23 mouse cellular contexts compared by ENCODE assay signal in genomic region chr1:89899761-89900445, GRCm38 (mm10). TPM values are rescaled to one million over a fixed set of nuclear protein-coding genes. Genes with fewer than 3 reads are reported as not detected.
DNase-seq lines count a peak whose midpoint lies in the region; ATAC-seq and TF ChIP-seq lines count a peak whose summit lies in the region.
"Had no signal": no experiment of that assay in that cellular context is flagged by ENCODE, and none has a peak within 500 bp of the region (broad histone marks: within the 10 kb centered on the region; RNA-seq: fewer than 3 reads in every experiment).

No protein-coding gene starts in this region.

- WGBS in intestine, embryonic 16.5 days: 46% methylated on average over 11 of the region's 11 CpGs
- 47% methylated on average over 11 of the region's 11 CpGs for WGBS in intestine, embryonic 15.5 days
- WGBS in neural tube, embryonic 12.5 days: 33% methylated on average over 11 of the region's 11 CpGs
- 28% methylated on average over 11 of the region's 11 CpGs for WGBS in neural tube, embryonic 15.5 days

- ATAC-seq in intestine, embryonic 16.5 days: peak; percentile 22; the same call in 1 of the 2 replicates
- no peak for ATAC-seq in intestine, embryonic 15.5 days
- peak; percentile 37; the same call in 1 of the 2 replicates for ATAC-seq in neural tube, embryonic 12.5 days (ENCODE audit: low FRiP score, low read depth)
- no peak for ATAC-seq in neural tube, embryonic 15.5 days (ENCODE audit: low FRiP score)
- ATAC-seq: Patski had no signal

- no peak overlapping the region for H3K27ac ChIP-seq in intestine, embryonic 16.5 days (ENCODE audit: low read length)
- no peak overlapping the region for H3K27ac ChIP-seq in intestine, embryonic 15.5 days
- no peak overlapping the region for H3K27ac ChIP-seq in neural tube, embryonic 12.5 days
- H3K27ac ChIP-seq in neural tube, embryonic 15.5 days (replicated peaks): no peak overlapping the region
- H3K27ac ChIP-seq: embryonic facial prominence, embryonic 15.5 days; hindbrain, embryonic 12.5 days; kidney, postnatal 0 days had no signal

- DNase-seq in hindlimb bud, embryonic 11.5 days (ENCODE audit: extremely low spot score, low read depth, low spot score): peak; percentile 33
- DNase-seq in left cerebral cortex, adult 8-10 months (ENCODE audit: low spot score in 2 of 2): no peak
- no peak for DNase-seq in urinary bladder, adult 18-20 months (ENCODE audit: low spot score in 2 of 2)
- DNase-seq: cerebellum, adult 9-10 months; embryo, embryonic 11 days; gastrocnemius, postnatal 10 days; heart, postnatal 10 days; liver, postnatal 0 days; lung, postnatal 14 days; right cerebral cortex, postnatal 4 days; thymus, postnatal 4 days had no signal

- H3K79me2 ChIP-seq in myocyte (ENCODE audit: control insufficient read depth, insufficient read depth): no peaks in the 10 kb centered on the region

- no peaks in the 10 kb centered on the region; the same call in 1 of the 2 replicates for H3K9me3 ChIP-seq in intestine, embryonic 16.5 days (ENCODE audit: control insufficient read depth, low read length)
- no peaks in the 10 kb centered on the region for H3K9me3 ChIP-seq in intestine, embryonic 15.5 days
- H3K9me3 ChIP-seq in neural tube, embryonic 12.5 days: no peaks in the 10 kb centered on the region
- H3K9me3 ChIP-seq in neural tube, embryonic 15.5 days (replicated peaks): no peaks in the 10 kb centered on the region
- H3K9me3 ChIP-seq: embryonic facial prominence, embryonic 15.5 days; hindbrain, embryonic 12.5 days had no signal

- H3K9ac ChIP-seq in intestine, embryonic 16.5 days (ENCODE audit: low read depth, low read length): no peak overlapping the region
- no peak overlapping the region for H3K9ac ChIP-seq in intestine, embryonic 15.5 days
- no peak overlapping the region for H3K9ac ChIP-seq in neural tube, embryonic 12.5 days
- H3K9ac ChIP-seq in neural tube, embryonic 15.5 days (replicated peaks): no peak overlapping the region
- H3K9ac ChIP-seq: embryonic facial prominence, embryonic 15.5 days; hindbrain, embryonic 12.5 days; liver, postnatal 0 days had no signal

- TF ChIP-seq POLR2A in myocyte (IDR thresholded peaks at IDR 0.05; ENCODE audit: insufficient read length, low read depth): no peak

- no peak overlapping the region for H3K4me2 ChIP-seq in intestine, embryonic 16.5 days (ENCODE audit: low read depth, low read length)
- no peak overlapping the region for H3K4me2 ChIP-seq in intestine, embryonic 15.5 days (replicated peaks)
- H3K4me2 ChIP-seq in neural tube, embryonic 12.5 days (replicated peaks): no peak overlapping the region
- no peak overlapping the region for H3K4me2 ChIP-seq in neural tube, embryonic 15.5 days
- H3K4me2 ChIP-seq in myocyte (ENCODE audit: low read depth): no peak overlapping the region
- H3K4me2 ChIP-seq: embryonic facial prominence, embryonic 15.5 days; hindbrain, embryonic 12.5 days had no signal

- H3K36me3 ChIP-seq in intestine, embryonic 16.5 days (ENCODE audit: control insufficient read depth, insufficient read depth, low read length): no peaks in the 10 kb centered on the region
- no peaks in the 10 kb centered on the region for H3K36me3 ChIP-seq in intestine, embryonic 15.5 days
- no peaks in the 10 kb centered on the region; the same call in 1 of the 2 replicates for H3K36me3 ChIP-seq in neural tube, embryonic 12.5 days
- H3K36me3 ChIP-seq in neural tube, embryonic 15.5 days: 0 out of 2 replicates have a peak, but pooled peaks cover 13% of the 10 kb centered on the region
- no peaks in the 10 kb centered on the region for H3K36me3 ChIP-seq in myocyte (ENCODE audit: control insufficient read depth, insufficient read depth)
- H3K36me3 ChIP-seq: embryonic facial prominence, embryonic 15.5 days had no signal

- H3K4me3 ChIP-seq in intestine, embryonic 16.5 days (ENCODE audit: low read length): no peak overlapping the region
- no peak overlapping the region for H3K4me3 ChIP-seq in intestine, embryonic 15.5 days (replicated peaks)
- H3K4me3 ChIP-seq in neural tube, embryonic 12.5 days: no peak overlapping the region
- H3K4me3 ChIP-seq in neural tube, embryonic 15.5 days (replicated peaks): no peak overlapping the region
- no peak overlapping the region for H3K4me3 ChIP-seq in myocyte
- H3K4me3 ChIP-seq: embryonic facial prominence, embryonic 15.5 days; hindbrain, embryonic 12.5 days had no signal

- no peaks in the 10 kb centered on the region for H3K27me3 ChIP-seq in intestine, embryonic 16.5 days (replicated peaks; ENCODE audit: control insufficient read depth, insufficient read depth, low read length)
- no peaks in the 10 kb centered on the region for H3K27me3 ChIP-seq in intestine, embryonic 15.5 days (replicated peaks)
- no peaks in the 10 kb centered on the region for H3K27me3 ChIP-seq in neural tube, embryonic 12.5 days (replicated peaks)
- H3K27me3 ChIP-seq in neural tube, embryonic 15.5 days (replicated peaks): no peaks in the 10 kb centered on the region
- H3K27me3 ChIP-seq in myocyte (ENCODE audit: control insufficient read depth, insufficient read depth, insufficient read length): no peaks in the 10 kb centered on the region
- H3K27me3 ChIP-seq: embryonic facial prominence, embryonic 15.5 days; hindbrain, embryonic 12.5 days; Patski had no signal

- no peak overlapping the region for H3ac ChIP-seq in myocyte (ENCODE audit: control insufficient read depth, insufficient read length)

- H3K4me1 ChIP-seq in intestine, embryonic 16.5 days (ENCODE audit: control insufficient read depth, insufficient read depth, low read length): no peaks in the 10 kb centered on the region
- H3K4me1 ChIP-seq in intestine, embryonic 15.5 days (replicated peaks): no peaks in the 10 kb centered on the region
- H3K4me1 ChIP-seq in neural tube, embryonic 12.5 days: peaks cover 21% of the 10 kb centered on the region
- H3K4me1 ChIP-seq in neural tube, embryonic 15.5 days: peaks cover 5% of the 10 kb centered on the region; the same call in 1 of the 2 replicates
- H3K4me1 ChIP-seq: embryonic facial prominence, embryonic 15.5 days had no signal

TF ChIP-seq in myocyte, 11 proteins besides CTCF, POLR2A, EP300 and RAD21:
- no peak for TF ChIP-seq MAX (IDR thresholded peaks at IDR 0.05; ENCODE audit: low read depth)
- no peak for TF ChIP-seq MYOG (IDR thresholded peaks at IDR 0.05; ENCODE audit: control insufficient read depth in 1 of 3, insufficient read depth in 1 of 3, insufficient read length in 2 of 3, low read depth in 2 of 3)
- TF ChIP-seq E2F4 (IDR thresholded peaks at IDR 0.05; ENCODE audit: insufficient read depth): no peak
- peak; percentile 14 for TF ChIP-seq POLR2AphosphoS2 (IDR thresholded peaks at IDR 0.05; ENCODE audit: insufficient read length, low read depth)
TF ChIP-seq in myocyte: peak in this region for 1.

RNA-seq across cellular contexts. Expression of gene Gbx2, which starts 31.1 kb away (rescaled TPM):
- 0.07 and 0.09 TPM in 2 replicates for polyA plus RNA-seq in intestine, embryonic 16.5 days (2015; fragmentation: Nextera tagmentation; extraction: Ambion mirVana)
- 0.09 and 0.15 TPM in 2 replicates for polyA plus RNA-seq in intestine, embryonic 15.5 days (2015; fragmentation: Nextera tagmentation; extraction: Ambion mirVana)
- polyA plus RNA-seq in neural tube, embryonic 12.5 days (2016; fragmentation: Nextera tagmentation; extraction: Ambion mirVana): 78.5 and 91.6 TPM in 2 replicates
- 21.7 and 30.5 TPM in 2 replicates for polyA plus RNA-seq in neural tube, embryonic 15.5 days (2015; fragmentation: Nextera tagmentation; extraction: Ambion mirVana)
- not detected for polyA plus RNA-seq in myocyte (2012; fragmentation: generic; extraction: Trizol)
- total RNA-seq in left cerebral cortex, adult 8-10 months (2022): under 1 TPM; 0.53 to 0.76 (median 0.61) TPM
- total RNA-seq: adrenal gland, postnatal 4 days; gastrocnemius, postnatal 10 days; heart, postnatal 10 days; neutrophil, adult 5-6 weeks had no signal
- polyA plus RNA-seq: kidney, postnatal 0 days; testis, adult 2 months had no signal

Comparison
In these comparisons a context has a peak if more than half of its experiments do, and no peak if none do; other contexts are left out.
1. ATAC-seq: peak in intestine, embryonic 16.5 days (single experiment) and neural tube, embryonic 12.5 days (single experiment); none in intestine, embryonic 15.5 days (single experiment) and neural tube, embryonic 15.5 days (single experiment).
2. RNA of gene Gbx2, which starts 31.1 kb away (polyA plus RNA-seq): 78.5 to 91.6 TPM in neural tube, embryonic 12.5 days and 21.7 to 30.5 TPM in neural tube, embryonic 15.5 days; 0.09 to 0.15 TPM in intestine, embryonic 15.5 days, 0.07 to 0.09 TPM in intestine, embryonic 16.5 days and not detected in myocyte (single experiment); every median in the first group is over 10 times any median in the second.